Mouse (Mus musculus): ENCODE results near the gene Grhl1.

GRCm38 (mm10) chr12:24634212-24634611 lies 62.1 kb downstream of the Grhl1 start:
- TF ChIP-seq POLR2A (IDR thresholded peaks at IDR 0.05; ENCODE audit: extremely low read depth, insufficient read depth, low read length) (no peak), CTCF (IDR thresholded peaks at IDR 0.05; ENCODE audit: extremely low read depth, insufficient read depth, low read length) (no peak)
